7 mouse cellular contexts compared by ENCODE assay signal in genomic region chr5:73491074-73491836, GRCm38 (mm10). TPM values are rescaled to one million over a fixed set of nuclear protein-coding genes. Genes with fewer than 3 reads are reported as not detected.
DNase-seq lines count a peak whose midpoint lies in the region; ATAC-seq and TF ChIP-seq lines count a peak whose summit lies in the region.

No protein-coding gene starts in this region.

- H3K4me3 ChIP-seq in forebrain, postnatal 0 days (ENCODE audit: low read depth, low read length) = peak overlapping the region; percentile 81
- H3K4me3 ChIP-seq in limb, embryonic 15.5 days = peak overlapping the region; percentile 64
- peak overlapping the region; percentile 88 for H3K4me3 ChIP-seq in neural tube, embryonic 12.5 days

- peak overlapping the region; percentile 75 for H3K9ac ChIP-seq in forebrain, postnatal 0 days
- peak overlapping the region; percentile 41 for H3K9ac ChIP-seq in limb, embryonic 15.5 days
- peak overlapping the region; percentile 81 for H3K9ac ChIP-seq in neural tube, embryonic 12.5 days

- H3K27me3 ChIP-seq in forebrain, postnatal 0 days (ENCODE audit: insufficient read depth, low read length) = no peaks in the 10 kb centered on the region
- no peaks in the 10 kb centered on the region for H3K27me3 ChIP-seq in limb, embryonic 15.5 days
- H3K27me3 ChIP-seq in neural tube, embryonic 12.5 days (replicated peaks) = no peaks in the 10 kb centered on the region

- no peak for TF ChIP-seq CTCF in forebrain, postnatal 0 days (IDR thresholded peaks at IDR 0.05; ENCODE audit: low read depth)

- H3K4me1 ChIP-seq in forebrain, postnatal 0 days (ENCODE audit: insufficient read depth) = 0 out of 2 replicates have a peak, but pooled peaks cover 5% of the 10 kb centered on the region
- peaks cover 12% of the 10 kb centered on the region for H3K4me1 ChIP-seq in limb, embryonic 15.5 days
- peaks cover 8% of the 10 kb centered on the region for H3K4me1 ChIP-seq in neural tube, embryonic 12.5 days

- DNase-seq in ovary, adult 18-20 months (ENCODE audit: low spot score) = peak; percentile 26
- no peak for DNase-seq in ovary, postnatal 10 days (ENCODE audit: low spot score)
- peak; percentile 63 for DNase-seq in cerebellum, adult 9-10 months
- DNase-seq in forebrain, postnatal 0 days = peak; percentile 47
- no peak for DNase-seq in frontal cortex, postnatal 10 days (ENCODE audit: low spot score in 2 of 2)

- H3K9me3 ChIP-seq in forebrain, postnatal 0 days (ENCODE audit: low read length) = no peaks in the 10 kb centered on the region
- H3K9me3 ChIP-seq in limb, embryonic 15.5 days = no peaks in the 10 kb centered on the region
- H3K9me3 ChIP-seq in neural tube, embryonic 12.5 days = no peaks in the 10 kb centered on the region

- ATAC-seq in forebrain, postnatal 0 days = peak; percentile 10
- ATAC-seq in limb, embryonic 15.5 days (ENCODE audit: insufficient number of reproducible peaks, low FRiP score, low TSS enrichment, low read depth) = peak; percentile 56
- ATAC-seq in neural tube, embryonic 12.5 days (ENCODE audit: low FRiP score, low read depth) = peak; percentile 52

- peak overlapping the region; percentile 96 for H3K27ac ChIP-seq in forebrain, postnatal 0 days (ENCODE audit: low read depth, low read length)
- peak overlapping the region; percentile 91 for H3K27ac ChIP-seq in limb, embryonic 15.5 days
- H3K27ac ChIP-seq in neural tube, embryonic 12.5 days = peak overlapping the region; percentile 92

- H3K36me3 ChIP-seq in forebrain, postnatal 0 days (ENCODE audit: insufficient read depth) = no peaks in the 10 kb centered on the region
- H3K36me3 ChIP-seq in limb, embryonic 15.5 days = no peaks in the 10 kb centered on the region
- H3K36me3 ChIP-seq in neural tube, embryonic 12.5 days = no peaks in the 10 kb centered on the region

- peak overlapping the region; percentile 60 for H3K4me2 ChIP-seq in forebrain, postnatal 0 days (ENCODE audit: low read depth)
- H3K4me2 ChIP-seq in limb, embryonic 15.5 days = peak overlapping the region; percentile 97
- H3K4me2 ChIP-seq in neural tube, embryonic 12.5 days (replicated peaks) = peak overlapping the region; percentile 96

- WGBS in forebrain, postnatal 0 days = under 1% methylated on average over 57 of the region's 70 CpGs
- WGBS in limb, embryonic 15.5 days = under 1% methylated on average over 41 of the region's 70 CpGs
- WGBS in neural tube, embryonic 12.5 days = 1% methylated on average over 68 of the region's 70 CpGs

RNA-seq across cellular contexts. Expression of gene Dcun1d4, which starts 10.5 kb away (rescaled TPM):
- total RNA-seq in forebrain, postnatal 0 days (2014; rRNA removed) = 27.4 and 28.2 TPM in 2 replicates
- 33.7 and 42.4 TPM in 2 replicates for polyA plus RNA-seq in forebrain, postnatal 0 days (2015; fragmentation: Nextera tagmentation; extraction: Ambion mirVana)
- 17.4 and 19.0 TPM in 2 replicates for polyA plus RNA-seq in limb, embryonic 15.5 days (2015; fragmentation: Nextera tagmentation; extraction: Ambion mirVana)
- 59.2 and 61.2 TPM in 2 replicates for polyA plus RNA-seq in neural tube, embryonic 12.5 days (2016; fragmentation: Nextera tagmentation; extraction: Ambion mirVana)

Comparison
In these comparisons a context has a peak if more than half of its experiments do, and no peak if none do; other contexts are left out.
1. DNase-seq: peak in ovary, adult 18-20 months (single experiment), cerebellum, adult 9-10 months (single experiment) and forebrain, postnatal 0 days (single experiment); none in ovary, postnatal 10 days (single experiment) and frontal cortex, postnatal 10 days (0 of 2).
2. Peak in every context shown above with its lines, with median percentiles within 50 percentile points of each other: ATAC-seq, H3K27ac ChIP-seq, H3K4me2 ChIP-seq, H3K4me3 ChIP-seq and H3K9ac ChIP-seq.